Mouse (Mus musculus) embryonic fibroblast, embryonic 13.5 days (primary cell): Measurements from ENCODE around the gene Pecam1.

Experiments
- CTCF ChIP-seq: IDR thresholded peaks from 2 replicates; pipeline ENCODE4 v1.5.1; 2011; ENCODE audit warnings: mild to moderate bottlenecking, control low read depth, low read length, moderate library complexity, borderline replicate concordance; ENCODE audit not compliant: insufficient read depth
- POLR2A ChIP-seq: IDR thresholded peaks from 2 replicates; pipeline ENCODE4 v1.6.1; 2011; ENCODE audit warnings: low read depth, mild to moderate bottlenecking, control low read depth, low read length, moderate library complexity

GRCm38 (mm10) chr11:106612209-106612960, 138.0 kb downstream of the Pecam1 start:
- no peak for TF ChIP-seq CTCF
- TF ChIP-seq POLR2A = peak; percentile 69
